Mouse (Mus musculus): ENCODE data around the gene E2f1.
A peak's percentile ranks its signal among the peaks of the same experiment; 100 is the strongest.

E2f1 gene

GRCm38 (mm10) chr2:154551927-154552326 is 17.8 kb downstream of the E2f1 start:
- no peak for DNase-seq (ENCODE audit: low spot score)

GRCm38 (mm10) chr2:154551476-154551875 is 18.2 kb downstream of the E2f1 start, which contains the start of gene Actl10:
TSS of gene Actl10 (plus strand) at chr2:154551776.
- no peak for DNase-seq (ENCODE audit: low spot score)

- DNase-seq (ENCODE audit: low spot score) = no peak
These were observed 18.8 kb downstream of the E2f1 start for GRCm38 (mm10) chr2:154550937-154551336.

- no peak for DNase-seq (ENCODE audit: low spot score)
These were observed 19.9 kb downstream of the E2f1 start for GRCm38 (mm10) chr2:154549886-154550189.

- no peak for DNase-seq (ENCODE audit: low spot score)
These were observed 20.4 kb downstream of the E2f1 start for GRCm38 (mm10) chr2:154549127-154549885.

- DNase-seq (ENCODE audit: low spot score) = peak; percentile 69
These were observed 21.0 kb downstream of the E2f1 start for GRCm38 (mm10) chr2:154548688-154549087.

- no peak for DNase-seq (ENCODE audit: low spot score)
These were observed 23.0 kb downstream of the E2f1 start, which contains the start of gene 1700003F12Rik for GRCm38 (mm10) chr2:154546711-154547110. TSS of gene 1700003F12Rik (plus strand) at chr2:154547085.

GRCm38 (mm10) chr2:154543567-154544347 is 25.9 kb downstream of the E2f1 start:
- DNase-seq (ENCODE audit: low spot score) = peak; percentile 96

GRCm38 (mm10) chr2:154541630-154542029 is 28.1 kb downstream of the E2f1 start:
- no peak for DNase-seq (ENCODE audit: low spot score)

- DNase-seq (ENCODE audit: low spot score) = peak; percentile 74
These were observed 30.0 kb downstream of the E2f1 start for GRCm38 (mm10) chr2:154539720-154540119.

- DNase-seq (ENCODE audit: low spot score) = no peak
These were observed 31.0 kb downstream of the E2f1 start for GRCm38 (mm10) chr2:154538710-154539109.

- no peak for DNase-seq (ENCODE audit: low spot score)
These were observed 31.4 kb downstream of the E2f1 start for GRCm38 (mm10) chr2:154538310-154538709.

- no peak for DNase-seq (ENCODE audit: low spot score)
These were observed 34.9 kb downstream of the E2f1 start for GRCm38 (mm10) chr2:154534704-154535270.

- no peak for DNase-seq (ENCODE audit: low spot score)
These were observed 36.8 kb downstream of the E2f1 start for GRCm38 (mm10) chr2:154532888-154533287.

GRCm38 (mm10) chr2:154526531-154526930 is 43.2 kb downstream of the E2f1 start:
- no peak for DNase-seq (ENCODE audit: low spot score)

GRCm38 (mm10) chr2:154525285-154525684 is 44.4 kb downstream of the E2f1 start:
- no peak for DNase-seq (ENCODE audit: low spot score)

- DNase-seq (ENCODE audit: low spot score) = no peak
These were observed 47.4 kb downstream of the E2f1 start for GRCm38 (mm10) chr2:154522334-154522733.

- DNase-seq (ENCODE audit: low spot score) = no peak
These were observed 48.2 kb downstream of the E2f1 start for GRCm38 (mm10) chr2:154521449-154521848.

- no peak for DNase-seq (ENCODE audit: low spot score)
These were observed 52.3 kb downstream of the E2f1 start for GRCm38 (mm10) chr2:154517424-154517823.

- DNase-seq (ENCODE audit: low spot score) = no peak
These were observed 52.7 kb downstream of the E2f1 start for GRCm38 (mm10) chr2:154516944-154517343.

GRCm38 (mm10) chr2:154510141-154510540 is 59.6 kb downstream of the E2f1 start:
- no peak for DNase-seq (ENCODE audit: low spot score)
